Mouse (Mus musculus) lung, postnatal 0 days (tissue): ENCODE measurements around the gene AI182371.

Experiments
- CTCF ChIP-seq: IDR thresholded peaks from 2 replicates; pipeline ENCODE4 v1.5.1; 2016; ENCODE audit warnings: antibody characterized with exemption, mild to moderate bottlenecking
- EP300 ChIP-seq: IDR thresholded peaks from 2 replicates; pipeline ENCODE4 v1.6.1; 2016; ENCODE audit warnings: antibody characterized with exemption, mild to moderate bottlenecking, control low read depth

GRCm38 (mm10) chr2:35087418-35087817, 13.9 kb downstream of the AI182371 start:
- TF ChIP-seq CTCF (no peak), EP300 (no peak)
